Mouse (Mus musculus): ENCODE results near the gene Fbxl8. TPM values are rescaled to one million over a fixed set of nuclear protein-coding genes. Genes with fewer than 3 reads are reported as not detected.

The Fbxl8 gene
- polyA plus RNA-seq, 1 experiment from 2014 or later, result 2.9 TPM

- H3K27me3 ChIP-seq (replicated peaks; ENCODE audit: control insufficient read depth, insufficient read depth, low read length), result no peaks in the 10 kb centered on the region
- H3K4me2 ChIP-seq (ENCODE audit: low read depth, low read length), result no peak overlapping the region
- ATAC-seq (ENCODE audit: low read depth), result no peak
- peaks cover 7% of the 10 kb centered on the region for H3K4me1 ChIP-seq (ENCODE audit: control insufficient read depth, insufficient read depth, low read length)
- peaks cover 74% of the 10 kb centered on the region for H3K36me3 ChIP-seq (ENCODE audit: control insufficient read depth, insufficient read depth, low read length)
- DNase-seq (ENCODE audit: low spot score), result no peak
- no peak overlapping the region for H3K27ac ChIP-seq (replicated peaks; ENCODE audit: low read depth, low read length)
- H3K9me3 ChIP-seq (ENCODE audit: control insufficient read depth, low read length), result no peaks in the 10 kb centered on the region
- WGBS, result 81% methylated on average over 8 of the region's 8 CpGs
- H3K4me3 ChIP-seq (ENCODE audit: low read depth, low read length), result no peak overlapping the region
- H3K9ac ChIP-seq (ENCODE audit: low read depth, low read length), result no peak overlapping the region
Measured at GRCm38 (mm10) chr8:105310118-105310517, 45.7 kb downstream of the Fbxl8 start.

- H3K4me3 ChIP-seq (ENCODE audit: low read depth, low read length), result no peak overlapping the region
- H3K36me3 ChIP-seq (ENCODE audit: control insufficient read depth, insufficient read depth, low read length), result peaks cover 87% of the 10 kb centered on the region
- no peak overlapping the region for H3K9ac ChIP-seq (ENCODE audit: low read depth, low read length)
- H3K27me3 ChIP-seq (replicated peaks; ENCODE audit: control insufficient read depth, insufficient read depth, low read length), result no peaks in the 10 kb centered on the region
- H3K27ac ChIP-seq (replicated peaks; ENCODE audit: low read depth, low read length), result no peak overlapping the region
- DNase-seq (ENCODE audit: low spot score) (no peak), ATAC-seq (ENCODE audit: low read depth) (no peak)
- H3K9me3 ChIP-seq (ENCODE audit: control insufficient read depth, low read length), result no peaks in the 10 kb centered on the region
- H3K4me1 ChIP-seq (ENCODE audit: control insufficient read depth, insufficient read depth, low read length), result no peaks in the 10 kb centered on the region
- WGBS, result 82% methylated on average over 1 of the region's 1 CpGs
- no peak overlapping the region for H3K4me2 ChIP-seq (ENCODE audit: low read depth, low read length)
Measured at GRCm38 (mm10) chr8:105311718-105312117, 47.3 kb downstream of the Fbxl8 start.

GRCm38 (mm10) chr8:105312891-105313481 is 48.5 kb downstream of the Fbxl8 start:
- DNase-seq (ENCODE audit: low spot score), result no peak
- no peaks in the 10 kb centered on the region for H3K4me1 ChIP-seq (ENCODE audit: control insufficient read depth, insufficient read depth, low read length)
- no peak overlapping the region for H3K27ac ChIP-seq (replicated peaks; ENCODE audit: low read depth, low read length)
- WGBS, result 84% methylated on average over 8 of the region's 8 CpGs
- H3K36me3 ChIP-seq (ENCODE audit: control insufficient read depth, insufficient read depth, low read length), result peaks cover 79% of the 10 kb centered on the region
- H3K9ac ChIP-seq (ENCODE audit: low read depth, low read length), result no peak overlapping the region
- ATAC-seq (ENCODE audit: low read depth), result no peak
- no peaks in the 10 kb centered on the region for H3K9me3 ChIP-seq (ENCODE audit: control insufficient read depth, low read length)
- H3K27me3 ChIP-seq (replicated peaks; ENCODE audit: control insufficient read depth, insufficient read depth, low read length), result no peaks in the 10 kb centered on the region
- H3K4me3 ChIP-seq (ENCODE audit: low read depth, low read length), result no peak overlapping the region
- H3K4me2 ChIP-seq (ENCODE audit: low read depth, low read length), result no peak overlapping the region

GRCm38 (mm10) chr8:105313622-105314402 is 49.4 kb downstream of the Fbxl8 start:
- Histone ChIP-seq H3K36me3 (ENCODE audit: control insufficient read depth, insufficient read depth, low read length) (peaks cover 76% of the 10 kb centered on the region), H3K9ac (ENCODE audit: low read depth, low read length) (no peak overlapping the region), H3K27ac (replicated peaks; ENCODE audit: low read depth, low read length) (no peak overlapping the region), H3K9me3 (ENCODE audit: control insufficient read depth, low read length) (no peaks in the 10 kb centered on the region), H3K27me3 (replicated peaks; ENCODE audit: control insufficient read depth, insufficient read depth, low read length) (no peaks in the 10 kb centered on the region), H3K4me2 (ENCODE audit: low read depth, low read length) (no peak overlapping the region), H3K4me3 (ENCODE audit: low read depth, low read length) (no peak overlapping the region), H3K4me1 (ENCODE audit: control insufficient read depth, insufficient read depth, low read length) (no peaks in the 10 kb centered on the region)
- DNase-seq (ENCODE audit: low spot score) (no peak), ATAC-seq (ENCODE audit: low read depth) (no peak)
- 87% methylated on average over 9 of the region's 9 CpGs for WGBS

- Histone ChIP-seq H3K4me1 (ENCODE audit: control insufficient read depth, insufficient read depth, low read length) (no peaks in the 10 kb centered on the region), H3K9me3 (ENCODE audit: control insufficient read depth, low read length) (no peaks in the 10 kb centered on the region), H3K36me3 (ENCODE audit: control insufficient read depth, insufficient read depth, low read length) (peaks cover 65% of the 10 kb centered on the region), H3K4me3 (ENCODE audit: low read depth, low read length) (no peak overlapping the region), H3K9ac (ENCODE audit: low read depth, low read length) (no peak overlapping the region; the same call in 1 of the 2 replicates), H3K27ac (replicated peaks; ENCODE audit: low read depth, low read length) (no peak overlapping the region), H3K27me3 (replicated peaks; ENCODE audit: control insufficient read depth, insufficient read depth, low read length) (no peaks in the 10 kb centered on the region), H3K4me2 (ENCODE audit: low read depth, low read length) (no peak overlapping the region)
- no peak for ATAC-seq (ENCODE audit: low read depth)
- no peak for DNase-seq (ENCODE audit: low spot score)
- WGBS, result 82% methylated on average over 18 of the region's 18 CpGs
Measured at GRCm38 (mm10) chr8:105315073-105315769, 50.8 kb downstream of the Fbxl8 start.

- no peak overlapping the region for H3K4me3 ChIP-seq (ENCODE audit: low read depth, low read length)
- H3K9me3 ChIP-seq (ENCODE audit: control insufficient read depth, low read length), result no peaks in the 10 kb centered on the region
- H3K36me3 ChIP-seq (ENCODE audit: control insufficient read depth, insufficient read depth, low read length), result peaks cover 52% of the 10 kb centered on the region
- H3K27ac ChIP-seq (replicated peaks; ENCODE audit: low read depth, low read length), result no peak overlapping the region
- H3K9ac ChIP-seq (ENCODE audit: low read depth, low read length), result no peak overlapping the region
- ATAC-seq (ENCODE audit: low read depth), result no peak
- DNase-seq (ENCODE audit: low spot score), result no peak
- H3K27me3 ChIP-seq (replicated peaks; ENCODE audit: control insufficient read depth, insufficient read depth, low read length), result no peaks in the 10 kb centered on the region
- H3K4me1 ChIP-seq (ENCODE audit: control insufficient read depth, insufficient read depth, low read length), result no peaks in the 10 kb centered on the region
- WGBS, result 87% methylated on average over 4 of the region's 4 CpGs
- H3K4me2 ChIP-seq (ENCODE audit: low read depth, low read length), result no peak overlapping the region
Measured at GRCm38 (mm10) chr8:105317941-105318340, 53.5 kb downstream of the Fbxl8 start.

- no peak overlapping the region for H3K4me3 ChIP-seq (ENCODE audit: low read depth, low read length)
- no peak for ATAC-seq (ENCODE audit: low read depth)
- no peak for DNase-seq (ENCODE audit: low spot score)
- no peak overlapping the region for H3K4me2 ChIP-seq (ENCODE audit: low read depth, low read length)
- H3K9ac ChIP-seq (ENCODE audit: low read depth, low read length), result no peak overlapping the region
- H3K27me3 ChIP-seq (replicated peaks; ENCODE audit: control insufficient read depth, insufficient read depth, low read length), result no peaks in the 10 kb centered on the region
- peaks cover 52% of the 10 kb centered on the region for H3K36me3 ChIP-seq (ENCODE audit: control insufficient read depth, insufficient read depth, low read length)
- no peak overlapping the region for H3K27ac ChIP-seq (replicated peaks; ENCODE audit: low read depth, low read length)
- no peaks in the 10 kb centered on the region for H3K4me1 ChIP-seq (ENCODE audit: control insufficient read depth, insufficient read depth, low read length)
- no peaks in the 10 kb centered on the region for H3K9me3 ChIP-seq (ENCODE audit: control insufficient read depth, low read length)
- 84% methylated on average over 11 of the region's 11 CpGs for WGBS
Measured at GRCm38 (mm10) chr8:105318662-105319190, 54.3 kb downstream of the Fbxl8 start.
